Mouse (Mus musculus): Measurements from ENCODE around the gene Olfr1153.

Olfr1153 gene

GRCm38 (mm10) chr2:87894662-87895061, at the start of gene Olfr1153:
TSS of gene Olfr1153 (plus strand) at chr2:87894962.
- no peak for DNase-seq

- DNase-seq: no peak
Observed at GRCm38 (mm10) chr2:87855562-87855961, 39.2 kb upstream of the Olfr1153 start, which contains the start of gene Olfr1151. TSS of gene Olfr1151 (plus strand) at chr2:87855862.

GRCm38 (mm10) chr2:87866192-87866591, 28.6 kb upstream of the Olfr1153 start, which contains the start of gene Olfr1152:
TSS of gene Olfr1152 (plus strand) at chr2:87866492.
- no peak for DNase-seq

- no peak for DNase-seq
Observed at GRCm38 (mm10) chr2:87905066-87905465, 10.3 kb downstream of the Olfr1153 start, which contains the start of gene Olfr1154. TSS of gene Olfr1154 (minus strand) at chr2:87905166.

GRCm38 (mm10) chr2:87945037-87945436, 50.3 kb downstream of the Olfr1153 start, which contains the start of gene Olfr1155:
TSS of gene Olfr1155 (minus strand) at chr2:87945137.
- no peak for DNase-seq

All from cerebellum, adult 11-12 months (tissue).